Mouse (Mus musculus) ES-Bruce4 (cell line): Measurements from ENCODE around the gene Gm42791.

Source experiments
- CTCF ChIP-seq: IDR thresholded peaks from one replicate; pipeline ENCODE4 v1.8.1; 2011; ENCODE audit warnings: low read depth, low read length
- POLR2A ChIP-seq: IDR thresholded peaks from one replicate; pipeline ENCODE4 v1.8.1; 2011; ENCODE audit warnings: low read length; ENCODE audit not compliant: insufficient read depth

GRCm38 (mm10) chr5:148976876-148977275, 18.1 kb downstream of the Gm42791 start:
- TF ChIP-seq CTCF: no peak
- TF ChIP-seq POLR2A: no peak
